ENCODE assay signal across 9 mouse cellular contexts in genomic region chr10:43155046-43155560, GRCm38 (mm10). TPM values are rescaled to one million over a fixed set of nuclear protein-coding genes. Genes with fewer than 3 reads are reported as not detected.
DNase-seq lines count a peak whose midpoint lies in the region; ATAC-seq lines count a peak whose summit lies in the region.
"Had no signal": no experiment of that assay in that cellular context is flagged by ENCODE, and none has a peak within 500 bp of the region (broad histone marks: within the 10 kb centered on the region; RNA-seq: fewer than 3 reads in every experiment).

No protein-coding gene starts in this region.

- 0 out of 2 replicates have a peak overlapping the region, but pooled peaks have one; percentile 4 for H3K4me3 ChIP-seq in hindbrain, embryonic 13.5 days
- H3K4me3 ChIP-seq in midbrain, embryonic 12.5 days: 0 out of 2 replicates have a peak overlapping the region, but pooled peaks have one; percentile 5
- H3K4me3 ChIP-seq: left cerebral cortex, adult 2 months had no signal

- peak overlapping the region; percentile 81 for H3K27ac ChIP-seq in hindbrain, embryonic 13.5 days
- H3K27ac ChIP-seq in midbrain, embryonic 12.5 days (replicated peaks): peak overlapping the region; percentile 86
- H3K27ac ChIP-seq: left cerebral cortex, adult 2 months had no signal

- peak; percentile 76 for ATAC-seq in hindbrain, embryonic 13.5 days (ENCODE audit: low FRiP score)
- peak; percentile 84 for ATAC-seq in midbrain, embryonic 12.5 days (ENCODE audit: low FRiP score, low read depth)
- no peak for ATAC-seq in erythroid progenitor cell, adult 5-6 weeks (replicated peaks; ENCODE audit: low FRiP score, poor library complexity, severe bottlenecking)

- H3K36me3 ChIP-seq in hindbrain, embryonic 13.5 days: peaks cover 2% of the 10 kb centered on the region; the same call in 1 of the 2 replicates
- H3K36me3 ChIP-seq in midbrain, embryonic 12.5 days: peaks cover 1% of the 10 kb centered on the region; the same call in 1 of the 2 replicates

- DNase-seq in NIH3T3 (ENCODE audit: low read depth): peak; percentile 64
- DNase-seq in adrenal gland, postnatal 4 days (ENCODE audit: low spot score in 2 of 2): peak; percentile 19 to 53
- peak; percentile 74 to 79 for DNase-seq in gastrocnemius, adult 8-10 months (ENCODE audit: low spot score in 2 of 2)
- peak; percentile 49 to 86 for DNase-seq in left cerebral cortex, postnatal 10 days (ENCODE audit: extremely low spot score in 1 of 2, low spot score in 2 of 2)
- DNase-seq in testis, postnatal 10 days (ENCODE audit: low spot score): peak; percentile 91

- no peaks in the 10 kb centered on the region for H3K27me3 ChIP-seq in hindbrain, embryonic 13.5 days
- no peaks in the 10 kb centered on the region for H3K27me3 ChIP-seq in midbrain, embryonic 12.5 days

- peaks cover 26% of the 10 kb centered on the region for H3K4me1 ChIP-seq in hindbrain, embryonic 13.5 days (replicated peaks)
- peaks cover 31% of the 10 kb centered on the region for H3K4me1 ChIP-seq in midbrain, embryonic 12.5 days

- no peak overlapping the region for H3K9ac ChIP-seq in hindbrain, embryonic 13.5 days
- H3K9ac ChIP-seq in midbrain, embryonic 12.5 days (replicated peaks): peak overlapping the region; percentile 28; the same call in 1 of the 2 replicates

- H3K9me3 ChIP-seq in hindbrain, embryonic 13.5 days: no peaks in the 10 kb centered on the region
- no peaks in the 10 kb centered on the region for H3K9me3 ChIP-seq in midbrain, embryonic 12.5 days

- WGBS in hindbrain, embryonic 13.5 days: 4% methylated on average over 12 of the region's 12 CpGs
- 7% methylated on average over 12 of the region's 12 CpGs for WGBS in midbrain, embryonic 12.5 days

- H3K4me2 ChIP-seq in hindbrain, embryonic 13.5 days: peak overlapping the region; percentile 46
- H3K4me2 ChIP-seq in midbrain, embryonic 12.5 days (replicated peaks): peak overlapping the region; percentile 41

- intact Hi-C loops in left cerebral cortex, postnatal 10 days (cut with DNase I): no loop called here

RNA-seq across cellular contexts. Expression of gene Sobp, which starts 19.2 kb away (rescaled TPM):
- 1 to 10 TPM; 6.5 TPM for total RNA-seq in adrenal gland, postnatal 4 days (2021)
- 10 to 100 TPM; 33.7 to 39.5 (median 35.8) TPM for total RNA-seq in gastrocnemius, adult 8-10 months (2022)
- 12.2 and 13.2 TPM in 2 replicates for polyA plus RNA-seq in hindbrain, embryonic 13.5 days (2015; fragmentation: Nextera tagmentation; extraction: Ambion mirVana)
- total RNA-seq in left cerebral cortex, postnatal 10 days (2021): 100 to 1,000 TPM; 107 to 112 TPM
- polyA plus RNA-seq in midbrain, embryonic 12.5 days (2016; fragmentation: Nextera tagmentation; extraction: Ambion mirVana): 9.2 and 11.9 TPM in 2 replicates
- total RNA-seq in erythroid progenitor cell, adult 5-6 weeks (2015; ENCODE audit: low replicate concordance): not detected in 2 replicates
- not detected in 2 replicates for total RNA-seq in erythroid progenitor cell, adult 5-6 weeks (2017; ENCODE audit: low replicate concordance)

RNA-seq across cellular contexts. Expression of gene 9030612E09Rik, which starts 19.4 kb away (rescaled TPM):
- total RNA-seq in adrenal gland, postnatal 4 days (2021): under 1 TPM; 0.67 to 0.85 TPM
- 1 to 10 TPM; 1.4 to 2.1 (median 2.0) TPM for total RNA-seq in gastrocnemius, adult 8-10 months (2022)
- 2.7 and 2.8 TPM in 2 replicates for polyA plus RNA-seq in hindbrain, embryonic 13.5 days (2015; fragmentation: Nextera tagmentation; extraction: Ambion mirVana)
- 1 to 10 TPM; 1.2 to 1.7 TPM for total RNA-seq in left cerebral cortex, postnatal 10 days (2021)
- polyA plus RNA-seq in midbrain, embryonic 12.5 days (2016; fragmentation: Nextera tagmentation; extraction: Ambion mirVana): 1.9 and 2.2 TPM in 2 replicates
- not detected in 2 replicates for total RNA-seq in erythroid progenitor cell, adult 5-6 weeks (2015; ENCODE audit: low replicate concordance)
- total RNA-seq in erythroid progenitor cell, adult 5-6 weeks (2017; ENCODE audit: low replicate concordance): not detected in 2 replicates

Comparison
In these comparisons a context has a peak if more than half of its experiments do, and no peak if none do; other contexts are left out.
1. DNase-seq: peak in every context shown above with its lines; median percentile 91 in testis, postnatal 10 days; 76 in gastrocnemius, adult 8-10 months; 68 in left cerebral cortex, postnatal 10 days; 64 in NIH3T3; 36 in adrenal gland, postnatal 4 days.
2. RNA of gene Sobp, which starts 19.2 kb away (total RNA-seq): 107 to 112 TPM in left cerebral cortex, postnatal 10 days, 33.7 to 39.5 TPM in gastrocnemius, adult 8-10 months and 6.5 TPM in adrenal gland, postnatal 4 days; not detected in erythroid progenitor cell, adult 5-6 weeks; every median in the first group is over 4 times any median in the second.